Mouse (Mus musculus): Measurements from ENCODE around the gene Creb3l4. TPM values are rescaled to one million over a fixed set of nuclear protein-coding genes. Genes with fewer than 3 reads are reported as not detected.

Gene Creb3l4
- total and polyA plus RNA-seq, 3 experiments: 0.21 to 0.89 (median 0.59) TPM

DNA sequence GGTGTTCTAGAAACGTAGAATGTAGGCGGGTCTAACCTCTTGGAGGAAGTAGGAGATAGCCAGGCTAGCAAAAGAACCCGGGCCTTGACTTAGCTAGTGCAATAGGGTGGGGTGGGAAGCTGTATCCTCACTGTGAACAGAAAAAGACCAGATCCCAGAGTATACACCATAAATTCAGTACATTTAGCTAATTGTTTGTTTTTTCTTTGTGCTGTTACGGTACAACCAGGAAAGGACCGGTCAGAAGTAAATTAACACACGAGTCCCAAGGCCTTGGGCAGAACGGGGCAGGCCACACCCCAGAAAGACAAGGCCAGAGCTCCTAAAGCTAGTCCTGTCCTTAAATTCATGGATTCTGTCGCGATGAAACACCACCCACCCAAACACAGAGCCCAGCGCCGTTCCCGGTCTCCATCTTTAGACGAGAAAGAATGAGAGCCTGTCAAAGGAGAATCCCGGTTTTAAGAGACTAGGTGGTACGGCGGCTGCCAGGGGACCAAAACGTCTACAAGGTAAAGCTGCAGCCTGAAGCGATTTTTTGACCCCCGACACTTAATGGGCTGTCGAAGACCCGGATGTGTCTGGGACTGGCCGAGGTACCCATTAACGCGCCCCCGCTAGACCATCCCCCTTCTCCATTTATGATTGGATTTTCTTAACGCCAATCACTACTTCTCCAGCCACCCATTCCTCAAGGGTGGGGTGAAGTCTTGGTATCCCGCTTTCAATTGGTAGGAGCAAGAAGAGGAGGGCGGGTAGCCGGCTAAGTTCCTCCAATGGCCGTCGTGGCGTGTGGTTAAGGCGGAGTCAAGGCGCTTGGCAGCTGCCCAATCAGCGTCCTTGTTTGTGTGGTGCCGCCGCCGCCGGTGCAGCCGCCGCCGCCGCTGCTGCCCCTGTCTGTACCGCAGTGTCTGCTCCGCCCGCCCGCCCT lies 49.3 kb upstream of the Creb3l4 start, which contains the start of gene Gatad2b (continued):
- TF ChIP-seq SIN3A (IDR thresholded peaks at IDR 0.05; ENCODE audit: low read length): peak; percentile 87

DNA sequence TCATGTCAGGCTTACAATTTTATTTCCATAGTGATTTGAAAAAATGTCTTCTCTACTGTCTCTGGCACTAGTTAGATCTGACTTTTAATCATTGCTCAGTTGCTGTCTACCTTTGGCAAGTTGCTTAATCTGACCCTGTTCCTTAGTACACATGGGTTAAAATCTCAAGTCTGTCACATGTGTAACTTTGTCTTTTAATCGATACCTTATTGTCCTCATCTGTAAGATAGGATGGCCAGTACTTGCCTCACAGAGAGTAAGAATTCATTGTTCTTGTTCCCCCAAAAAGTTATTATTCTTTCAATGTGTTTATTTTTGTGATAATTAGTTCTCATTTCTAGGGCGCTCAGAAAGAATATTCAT lies 48.7 kb upstream of the Creb3l4 start:
- Histone ChIP-seq H3K4me1 (ENCODE audit: control insufficient read depth in 1 of 2, insufficient read depth in 2 of 2) (peaks cover 5 to 23% of the 10 kb centered on the region in 2 experiments; a peak in 3 of 4 replicates), H3K9me3 (replicated peaks; ENCODE audit: low read length) (no peaks in the 10 kb centered on the region), H3K79me2 (replicated peaks; ENCODE audit: control insufficient read depth, extremely low read depth, insufficient read depth, poor library complexity, severe bottlenecking) (peaks cover 38% of the 10 kb centered on the region), H3K36me3 (replicated peaks in 1 of 2; ENCODE audit: control insufficient read depth in 1 of 2, insufficient read depth in 1 of 2, low read length in 1 of 2) (peaks cover under 1 to 6% of the 10 kb centered on the region in 2 experiments), H3K4me2 (ENCODE audit: insufficient read depth, low read depth, poor library complexity, severe bottlenecking) (peak overlapping the region; percentile 38; the same call in 1 of the 2 replicates), H3K27ac (ENCODE audit: insufficient read depth, low read depth) (peak overlapping the region; percentile 64), H3K9ac (ENCODE audit: insufficient read depth, low read depth) (peak overlapping the region; percentile 96), H3K27me3 (replicated peaks) (no peaks in the 10 kb centered on the region), H3K4me3 (replicated peaks in 1 of 3; ENCODE audit: low read depth in 2 of 3, low read length in 2 of 3, poor library complexity in 1 of 3) (peak overlapping the region; percentile 29 to 87 (median 72))
- in situ Hi-C loops (cut with MboI; ENCODE audit: low pct_ligation_motif_present, low pct_unique_long_range_greater_than_20kb, low sequenced_read_pairs): loop anchor here (10.0 kb wide), 1 partner anchor 83 kb away; no protein-coding TSS in a partner anchor
- dilution Hi-C loops (cut with MboI; ENCODE audit: extremely low pct_ligation_motif_present, extremely low pct_unique_long_range_greater_than_20kb, low sequenced_read_pairs): no loop called here
- no peak for TF ChIP-seq MYC (IDR thresholded peaks at IDR 0.05; ENCODE audit: low read depth, low read length)
- 0 out of 2 replicates have a peak, but pooled peaks have one; percentile 6 for TF ChIP-seq USF2 (conservative IDR thresholded peaks at IDR 0.05; ENCODE audit: low read depth, low read length)
- TF ChIP-seq ZKSCAN1 (IDR thresholded peaks at IDR 0.05; ENCODE audit: borderline replicate concordance, low read depth, low read length): no peak
- TF ChIP-seq MAFK (IDR thresholded peaks at IDR 0.05; ENCODE audit: insufficient replicate concordance, low read length): peak; percentile 39; the same call in 1 of the 2 replicates
- TF ChIP-seq RCOR1 (conservative IDR thresholded peaks at IDR 0.05; ENCODE audit: low read depth, low read length): 0 out of 2 replicates have a peak, but pooled peaks have one; percentile 35
- TF ChIP-seq MAX (IDR thresholded peaks at IDR 0.05; ENCODE audit: low read length): peak; percentile 61; the same call in 1 of the 2 replicates
- 0 out of 2 replicates have a peak, but pooled peaks have one; percentile 9 for TF ChIP-seq E2F4 (IDR thresholded peaks at IDR 0.05; ENCODE audit: insufficient replicate concordance, low read depth, low read length)
- DNase-seq (ENCODE audit: extremely low read depth): peak; percentile 23

DNA sequence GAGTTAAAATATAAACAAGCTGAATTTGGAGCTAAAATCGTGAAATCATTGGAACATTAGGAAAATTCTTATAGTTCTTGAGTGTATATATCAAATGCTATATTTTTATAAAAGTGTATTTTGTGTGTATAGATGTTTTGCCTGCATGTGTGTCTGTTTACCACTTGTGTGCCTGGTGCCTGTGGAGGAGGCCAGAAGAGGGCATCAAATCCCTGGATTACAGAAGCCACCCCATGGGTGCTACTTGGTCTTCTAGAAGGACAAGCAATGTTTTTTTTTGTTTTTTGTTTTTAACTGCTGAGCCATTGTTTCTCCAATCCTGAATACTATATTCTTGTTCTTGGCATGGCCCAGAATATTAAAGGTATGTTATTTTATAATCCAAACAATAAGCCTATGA lies 47.3 kb upstream of the Creb3l4 start:
- TF ChIP-seq RAD21 (IDR thresholded peaks at IDR 0.05; ENCODE audit: low read depth, low read length) (peak; percentile 25), CTCF (conservative IDR thresholded peaks at IDR 0.05 in 1 of 2, IDR thresholded peaks at IDR 0.05 in 1 of 2; ENCODE audit: low read depth in 2 of 2, low read length in 2 of 2) (peak in 1 of 2 experiments; percentile 37; a peak in 2 of 4 replicates), IRF4 (IDR thresholded peaks at IDR 0.05; ENCODE audit: low read depth, low read length) (no peak), TCF12 (IDR thresholded peaks at IDR 0.05; ENCODE audit: low read depth, low read length) (no peak), RCOR1 (conservative IDR thresholded peaks at IDR 0.05; ENCODE audit: low read depth, low read length) (no peak), MYC (IDR thresholded peaks at IDR 0.05; ENCODE audit: low read depth, low read length) (no peak)
- Histone ChIP-seq H3K4me2 (ENCODE audit: insufficient read depth, low read depth, poor library complexity, severe bottlenecking) (no peak overlapping the region), H3K9me3 (replicated peaks; ENCODE audit: low read length) (no peaks in the 10 kb centered on the region), H3K4me3 (replicated peaks in 1 of 3; ENCODE audit: low read depth in 2 of 3, low read length in 2 of 3, poor library complexity in 1 of 3) (no peak overlapping the region), H3K27me3 (replicated peaks) (no peaks in the 10 kb centered on the region), H3K27ac (ENCODE audit: insufficient read depth, low read depth) (no peak overlapping the region), H3K4me1 (ENCODE audit: control insufficient read depth in 1 of 2, insufficient read depth in 2 of 2) (peaks cover 3 to 15% of the 10 kb centered on the region in 2 experiments; a peak in 2 of 4 replicates), H3K36me3 (replicated peaks in 1 of 2; ENCODE audit: control insufficient read depth in 1 of 2, insufficient read depth in 1 of 2, low read length in 1 of 2) (no peaks in the 10 kb centered on the region), H3K79me2 (replicated peaks; ENCODE audit: control insufficient read depth, extremely low read depth, insufficient read depth, poor library complexity, severe bottlenecking) (peaks cover 24% of the 10 kb centered on the region), H3K9ac (ENCODE audit: insufficient read depth, low read depth) (no peak overlapping the region)
- dilution Hi-C loops (cut with MboI; ENCODE audit: extremely low pct_ligation_motif_present, extremely low pct_unique_long_range_greater_than_20kb, low sequenced_read_pairs) (no loop called here), in situ Hi-C loops (cut with MboI; ENCODE audit: low pct_ligation_motif_present, low pct_unique_long_range_greater_than_20kb, low sequenced_read_pairs) (loop anchor here (10.0 kb wide), 1 partner anchor 84 kb away; no protein-coding TSS in a partner anchor)
- DNase-seq (ENCODE audit: extremely low read depth): no peak
